Mouse (Mus musculus) stomach, postnatal 0 days (tissue): Measurements from ENCODE around the gene Unc5cl.

Source experiments
- CTCF ChIP-seq: IDR thresholded peaks from 2 replicates; pipeline ENCODE4 v1.5.1; 2016; ENCODE audit warnings: antibody characterized with exemption, low read depth, mild to moderate bottlenecking, moderate library complexity
- EP300 ChIP-seq: optimal IDR thresholded peaks from 2 replicates; pipeline ENCODE3; 2016; ENCODE audit warnings: antibody characterized with exemption

DNA sequence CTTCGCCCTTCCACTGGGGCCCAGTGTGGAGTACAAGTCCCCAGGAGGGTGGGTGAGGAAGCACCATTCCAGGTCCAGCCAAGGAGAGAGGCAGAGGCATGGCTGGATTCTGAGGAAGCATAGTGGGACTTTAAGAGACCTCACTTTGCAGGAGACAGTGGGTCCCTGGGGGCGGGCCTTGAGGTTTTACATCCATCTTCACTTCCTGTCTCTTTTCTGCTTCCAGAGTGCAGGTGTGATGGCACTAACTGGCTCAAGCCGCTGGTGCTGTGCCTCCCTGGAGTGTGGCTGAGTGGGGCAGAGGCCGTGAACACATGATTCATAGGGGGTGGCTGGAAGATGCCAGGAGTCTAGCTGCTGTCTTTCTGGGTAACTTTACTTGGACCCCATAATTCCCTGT lies 54.9 kb downstream of the Unc5cl start:
- TF ChIP-seq EP300 (no peak), CTCF (no peak)
